In the genomic region with DNA sequence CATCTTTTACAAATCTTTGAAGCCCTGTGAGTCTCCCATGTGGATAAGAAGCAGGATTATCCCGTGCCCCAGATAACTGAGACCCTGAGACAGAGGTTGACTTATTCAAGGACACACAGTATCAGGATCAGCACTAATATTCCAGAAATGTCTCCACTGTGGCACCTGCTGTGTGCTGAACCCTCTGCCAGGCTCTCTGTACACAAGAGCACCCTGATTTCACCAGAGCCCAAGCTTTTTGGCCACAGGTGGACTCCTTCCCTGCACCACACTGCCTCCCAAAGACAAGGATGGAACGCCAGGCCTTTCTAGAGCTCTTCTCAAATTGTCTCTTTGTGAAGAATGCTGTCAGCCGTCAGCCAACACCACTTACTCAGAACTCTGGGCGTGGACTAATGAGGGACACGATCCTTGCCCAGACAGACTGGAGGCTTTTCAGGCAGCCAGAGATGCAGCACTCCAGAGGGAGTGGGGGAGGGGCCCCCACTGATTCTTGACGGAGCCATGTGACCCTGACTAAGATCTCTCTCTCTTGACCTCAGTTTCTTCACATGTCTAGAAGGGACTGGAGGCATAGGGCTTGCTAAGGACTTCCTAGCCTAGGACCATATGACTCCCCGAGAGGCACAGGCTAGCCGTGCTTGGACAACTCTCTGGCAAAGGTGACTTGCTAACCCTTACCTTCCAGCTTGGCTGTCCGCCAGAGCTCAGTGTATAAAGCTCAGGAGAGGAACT, we compare ENCODE assay signal across 9 mouse cellular contexts.
DNase-seq lines count a peak whose midpoint lies in the region; ATAC-seq and TF ChIP-seq lines count a peak whose summit lies in the region.
"Had no signal": no experiment of that assay in that cellular context is flagged by ENCODE, and none has a peak within 500 bp of the region (broad histone marks: within the 10 kb centered on the region; RNA-seq: fewer than 3 reads in every experiment).

No protein-coding gene starts in this region.

- WGBS in embryonic facial prominence, embryonic 11.5 days: 28% methylated on average over 9 of the region's 9 CpGs
- 14% methylated on average over 9 of the region's 9 CpGs for WGBS in heart, postnatal 0 days
- 27% methylated on average over 9 of the region's 9 CpGs for WGBS in lung, adult 2 months

- peaks cover 15% of the 10 kb centered on the region for H3K4me1 ChIP-seq in embryonic facial prominence, embryonic 11.5 days (ENCODE audit: control insufficient read depth, insufficient read depth, low read length)
- H3K4me1 ChIP-seq in heart, postnatal 0 days (ENCODE audit: control insufficient read depth, insufficient read depth): peaks cover 33% of the 10 kb centered on the region
- H3K4me1 ChIP-seq in lung, adult 2 months (ENCODE audit: control insufficient read depth, insufficient read depth, low read length): peaks cover 3% of the 10 kb centered on the region; the same call in 1 of the 2 replicates

- H3K9me3 ChIP-seq in embryonic facial prominence, embryonic 11.5 days (replicated peaks; ENCODE audit: control insufficient read depth, low read length): no peaks in the 10 kb centered on the region
- H3K9me3 ChIP-seq in heart, postnatal 0 days (replicated peaks; ENCODE audit: control insufficient read depth, low read length): no peaks in the 10 kb centered on the region

- no peak overlapping the region for H3K9ac ChIP-seq in embryonic facial prominence, embryonic 11.5 days (replicated peaks; ENCODE audit: low read length)
- no peak overlapping the region for H3K9ac ChIP-seq in heart, postnatal 0 days (replicated peaks; ENCODE audit: low read depth, low read length)

- H3K27me3 ChIP-seq in embryonic facial prominence, embryonic 11.5 days (ENCODE audit: control insufficient read depth, insufficient read depth, low read length): no peaks in the 10 kb centered on the region
- no peaks in the 10 kb centered on the region for H3K27me3 ChIP-seq in heart, postnatal 0 days (ENCODE audit: control insufficient read depth, insufficient read depth, low read length)

- peak; percentile 38; the same call in 1 of the 2 replicates for ATAC-seq in frontal cortex, adult (ENCODE audit: low TSS enrichment)
- ATAC-seq in embryonic facial prominence, embryonic 11.5 days (replicated peaks; ENCODE audit: insufficient number of reproducible peaks, low FRiP score, low TSS enrichment, low read depth): peak; percentile 30; the same call in 1 of the 2 replicates
- peak; percentile 75 for ATAC-seq in heart, postnatal 0 days (ENCODE audit: insufficient read depth, low read depth)

- H3K27ac ChIP-seq in embryonic facial prominence, embryonic 11.5 days (replicated peaks; ENCODE audit: low read depth, low read length): no peak overlapping the region
- no peak overlapping the region for H3K27ac ChIP-seq in heart, postnatal 0 days (ENCODE audit: low read depth)

- H3K4me3 ChIP-seq in embryonic facial prominence, embryonic 11.5 days (ENCODE audit: low read depth, low read length): no peak overlapping the region
- no peak overlapping the region for H3K4me3 ChIP-seq in heart, postnatal 0 days (ENCODE audit: low read depth, low read length)
- H3K4me3 ChIP-seq in lung, adult 2 months (replicated peaks; ENCODE audit: extremely low read depth, low read depth, low read length): no peak overlapping the region
- H3K4me3 ChIP-seq: erythroblast, embryonic 14.5 days had no signal

- TF ChIP-seq CTCF in heart, postnatal 0 days (IDR thresholded peaks at IDR 0.05; ENCODE audit: low read depth): 0 out of 2 replicates have a peak, but pooled peaks have one; percentile 10
- no peak for TF ChIP-seq CTCF in lung, adult 2 months (IDR thresholded peaks at IDR 0.05; ENCODE audit: insufficient read depth, low read length)

- H3K4me2 ChIP-seq in embryonic facial prominence, embryonic 11.5 days (ENCODE audit: low read depth, low read length): no peak overlapping the region
- H3K4me2 ChIP-seq in heart, postnatal 0 days (ENCODE audit: low read depth, low read length): no peak overlapping the region

- no peak for TF ChIP-seq EP300 in heart, postnatal 0 days (IDR thresholded peaks at IDR 0.05; ENCODE audit: low read depth)

- DNase-seq in frontal cortex, postnatal 36 days (ENCODE audit: low spot score in 2 of 2): no peak
- peak; percentile 49 for DNase-seq in embryonic facial prominence, embryonic 11.5 days (ENCODE audit: low spot score)
- peak; percentile 58 for DNase-seq in heart, postnatal 0 days (ENCODE audit: low spot score)
- peak; percentile 58 for DNase-seq in lung, adult 2 months
- peak; percentile 11 for DNase-seq in yolk sac, embryonic 10.5 days (ENCODE audit: low spot score)
- DNase-seq in spleen, postnatal 10 days (ENCODE audit: low spot score in 2 of 2): no peak
- no peak for DNase-seq in right cerebral cortex, adult 2 months (ENCODE audit: low spot score in 2 of 2)

- H3K36me3 ChIP-seq in embryonic facial prominence, embryonic 11.5 days (replicated peaks; ENCODE audit: control insufficient read depth, insufficient read depth, low read depth, low read length): no peaks in the 10 kb centered on the region
- no peaks in the 10 kb centered on the region for H3K36me3 ChIP-seq in heart, postnatal 0 days (replicated peaks; ENCODE audit: control insufficient read depth, insufficient read depth, low read length)

- no peak for TF ChIP-seq POLR2A in lung, adult 2 months (IDR thresholded peaks at IDR 0.05; ENCODE audit: borderline replicate concordance, extremely low read depth, low read depth, low read length)

Comparison
In these comparisons a context has a peak if more than half of its experiments do, and no peak if none do; other contexts are left out.
1. DNase-seq: peak in embryonic facial prominence, embryonic 11.5 days (single experiment), heart, postnatal 0 days (single experiment), lung, adult 2 months (single experiment) and yolk sac, embryonic 10.5 days (single experiment); none in frontal cortex, postnatal 36 days (0 of 2), spleen, postnatal 10 days (0 of 2) and right cerebral cortex, adult 2 months (0 of 2).
2. Peak in every context shown above with its lines, with median percentiles within 50 percentile points of each other: ATAC-seq.